Mouse (Mus musculus) megakaryocyte-erythroid progenitor cell, adult 5-6 weeks (primary cell): ENCODE results near the gene Ralgapa2. TPM values are rescaled to one million over a fixed set of nuclear protein-coding genes. Genes with fewer than 3 reads are reported as not detected.
"Not testable (repeated sequence)": the region's sequence is repeated elsewhere in the genome, so short reads cannot be mapped to it uniquely, and the experiment has no call there.

ENCODE experiments used
- ATAC-seq: replicated peaks from 2 replicates; pipeline ENCODE4 v1.8.0; 2016; ENCODE audit warnings: mild to moderate bottlenecking, inconsistent platforms; ENCODE audit not compliant: severe bottlenecking, poor library complexity, low FRiP score, low TSS enrichment
- total RNA-seq, 2 experiments: library from RNA; stranded (forward) in 1 of 2; stranded (reverse) in 1 of 2; fragments of 200-1000, 215-1000 nt in 1 of 2; fragments of >200 nt in 1 of 2; fragmentation: Nextera tagmentation in 1 of 2; gene quantifications; 2 replicates each; pipeline ENCODE4 v1.2.3; 2014 to 2017

Ralgapa2 gene
- total RNA-seq, 2 experiments from 2014 or later = 11.4 to 27.1 TPM

GRCm38 (mm10) chr2:146502578-146503311 lies 9.4 kb downstream of the Ralgapa2 start:
- ATAC-seq = peak; percentile 46

- ATAC-seq = no peak; the same call in 1 of the 2 replicates
These were observed 12.1 kb downstream of the Ralgapa2 start for GRCm38 (mm10) chr2:146500067-146500466.

- peak; percentile 42 for ATAC-seq
These were observed 13.0 kb downstream of the Ralgapa2 start for GRCm38 (mm10) chr2:146499111-146499510.

GRCm38 (mm10) chr2:146498298-146498697 lies 13.8 kb downstream of the Ralgapa2 start:
- peak; percentile 45 for ATAC-seq

GRCm38 (mm10) chr2:146496995-146497394 lies 15.1 kb downstream of the Ralgapa2 start:
- no peak for ATAC-seq

GRCm38 (mm10) chr2:146495781-146496180 lies 16.4 kb downstream of the Ralgapa2 start:
- ATAC-seq = no peak

- ATAC-seq = no peak
These were observed 18.7 kb downstream of the Ralgapa2 start for GRCm38 (mm10) chr2:146493354-146493946.

GRCm38 (mm10) chr2:146491830-146492610 lies 20.1 kb downstream of the Ralgapa2 start:
- ATAC-seq = peak; percentile 54

GRCm38 (mm10) chr2:146490926-146491325 lies 21.2 kb downstream of the Ralgapa2 start:
- ATAC-seq = no peak

- ATAC-seq = peak; percentile 63; the same call in 1 of the 2 replicates
These were observed 23.9 kb downstream of the Ralgapa2 start for GRCm38 (mm10) chr2:146488291-146488690.

GRCm38 (mm10) chr2:146482859-146483258 lies 29.3 kb downstream of the Ralgapa2 start:
- no peak for ATAC-seq

- ATAC-seq = no peak
These were observed 34.7 kb downstream of the Ralgapa2 start for GRCm38 (mm10) chr2:146477491-146477890.

- no peak for ATAC-seq
These were observed 35.6 kb downstream of the Ralgapa2 start for GRCm38 (mm10) chr2:146476428-146476972.

GRCm38 (mm10) chr2:146476001-146476400 lies 36.1 kb downstream of the Ralgapa2 start:
- no peak for ATAC-seq

- peak; percentile 92 for ATAC-seq
These were observed 41.2 kb downstream of the Ralgapa2 start for GRCm38 (mm10) chr2:146470947-146471346.

GRCm38 (mm10) chr2:146469707-146470420 lies 42.3 kb downstream of the Ralgapa2 start:
- peak; percentile 67 for ATAC-seq

- no peak for ATAC-seq
These were observed 43.2 kb downstream of the Ralgapa2 start for GRCm38 (mm10) chr2:146468898-146469297.

GRCm38 (mm10) chr2:146468016-146468415 lies 44.1 kb downstream of the Ralgapa2 start:
- no peak for ATAC-seq

- ATAC-seq = not testable (repeated sequence)
These were observed 45.3 kb downstream of the Ralgapa2 start for GRCm38 (mm10) chr2:146466811-146467210.
